Mouse (Mus musculus): Measurements from ENCODE around the gene Dnajc28.
A peak's percentile ranks its signal among the peaks of the same experiment; 100 is the strongest.

The Dnajc28 gene

GRCm38 (mm10) chr16:91632439-91632838 is 13.6 kb upstream of the Dnajc28 start:
- no peak for DNase-seq

DNA sequence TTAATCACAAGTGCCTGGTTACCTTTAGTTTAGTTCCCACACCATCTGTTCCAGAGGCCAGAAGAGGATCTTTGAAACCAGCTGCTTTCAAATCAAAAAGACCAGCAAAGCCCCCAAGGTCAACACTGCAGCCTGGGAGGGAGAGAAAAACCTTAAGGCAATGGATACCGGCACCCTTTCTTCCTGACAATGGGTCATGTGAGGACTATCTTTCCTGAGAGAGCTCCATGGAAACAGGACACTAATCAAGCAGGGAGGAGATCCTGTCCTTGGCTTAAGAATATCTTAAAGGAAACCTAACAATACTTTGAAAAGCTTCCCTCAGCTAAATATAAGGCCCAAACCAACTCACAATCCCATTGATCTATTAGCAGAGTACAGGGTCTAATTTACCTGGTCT is 11.8 kb upstream of the Dnajc28 start:
- no peak for DNase-seq

DNA sequence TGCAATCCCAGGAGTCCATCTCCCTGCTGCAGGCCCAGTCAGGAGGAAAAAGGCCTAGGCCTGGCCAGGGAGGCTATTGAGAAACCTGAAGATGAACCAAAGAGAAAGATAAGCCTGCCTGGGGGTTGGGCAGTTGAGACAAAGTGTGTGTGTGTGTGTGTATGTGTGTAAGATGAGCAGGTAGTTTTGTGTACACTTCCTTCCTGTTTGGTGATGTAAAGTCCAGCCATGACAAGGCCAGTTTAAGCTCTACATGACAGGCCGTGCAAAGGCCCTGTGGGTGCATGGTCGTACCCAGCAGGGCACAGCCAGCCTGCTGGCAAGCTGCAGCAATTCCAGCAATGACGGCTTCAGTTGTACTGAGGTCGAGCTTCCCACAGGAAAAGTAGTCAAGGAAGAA is 10.9 kb upstream of the Dnajc28 start:
- no peak for DNase-seq

GRCm38 (mm10) chr16:91628673-91629072 is 9.8 kb upstream of the Dnajc28 start:
- no peak for DNase-seq

DNA sequence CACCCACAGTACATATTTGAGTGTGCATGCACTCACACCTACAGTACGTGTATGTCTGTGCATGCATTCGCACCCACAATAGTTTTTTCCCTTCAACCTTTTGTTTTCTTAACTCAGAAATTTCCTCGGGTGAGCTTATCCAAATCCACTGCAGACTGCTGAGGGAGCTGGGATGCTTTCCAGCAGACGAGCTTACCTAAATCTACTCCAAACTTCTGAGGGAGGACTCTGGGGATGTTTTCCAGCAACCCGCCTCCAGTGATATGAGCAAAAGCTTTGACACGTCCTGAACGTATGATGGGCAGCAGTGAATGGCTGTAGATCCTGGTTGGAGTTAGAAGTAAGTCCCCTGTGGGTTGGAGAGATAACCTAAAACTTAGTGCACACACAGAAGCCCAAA is 9.0 kb upstream of the Dnajc28 start:
- no peak for DNase-seq

DNA sequence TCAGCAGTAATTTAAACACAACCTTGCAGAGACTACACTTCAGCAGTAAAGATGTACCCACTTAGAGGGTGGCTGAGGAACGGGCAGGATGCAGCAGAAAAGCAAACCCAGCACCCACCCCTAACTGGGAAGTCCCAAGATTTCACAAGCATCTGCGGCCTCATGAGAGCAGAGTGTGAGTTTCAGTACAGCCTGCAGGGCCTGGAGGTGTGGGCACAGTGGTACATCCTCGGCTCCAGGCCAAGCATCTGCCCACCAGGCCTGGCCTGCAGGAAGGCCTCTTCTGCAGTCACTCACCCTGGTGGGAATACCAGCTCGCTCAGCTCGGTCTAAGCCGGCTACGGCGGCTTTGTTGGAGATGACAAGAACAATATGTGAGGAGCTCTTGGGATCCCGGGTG is 4.2 kb upstream of the Dnajc28 start:
- DNase-seq: no peak

GRCm38 (mm10) chr16:91620991-91621390 is 2.2 kb upstream of the Dnajc28 start:
- DNase-seq: no peak

GRCm38 (mm10) chr16:91620185-91620584 is 1.4 kb upstream of the Dnajc28 start:
- DNase-seq: no peak

DNA sequence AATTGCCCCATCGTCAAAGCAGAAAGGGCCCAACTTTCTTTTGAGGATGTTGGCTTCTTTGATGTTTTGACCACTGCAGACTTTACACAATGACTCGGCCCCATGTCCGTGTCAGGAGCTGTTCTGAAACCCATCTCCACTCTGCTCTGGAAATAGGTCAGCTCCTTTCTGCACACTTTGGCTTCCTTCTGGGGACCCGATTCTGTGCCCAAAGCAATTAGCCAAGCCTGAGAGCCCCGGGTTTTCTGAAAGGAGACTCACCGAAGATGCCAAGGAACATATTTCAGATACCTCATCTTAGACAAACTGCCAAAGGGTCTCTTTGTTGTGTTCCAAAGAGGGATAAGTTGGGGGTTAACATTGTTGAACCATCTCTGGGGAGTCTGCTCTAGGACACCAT is 4.3 kb downstream of the Dnajc28 start:
- DNase-seq: no peak

GRCm38 (mm10) chr16:91612525-91612924 is 6.3 kb downstream of the Dnajc28 start:
- no peak for DNase-seq

GRCm38 (mm10) chr16:91611248-91611647 is 7.6 kb downstream of the Dnajc28 start:
- no peak for DNase-seq

- no peak for DNase-seq
Observed at GRCm38 (mm10) chr16:91609501-91610245, 9.2 kb downstream of the Dnajc28 start.

DNA sequence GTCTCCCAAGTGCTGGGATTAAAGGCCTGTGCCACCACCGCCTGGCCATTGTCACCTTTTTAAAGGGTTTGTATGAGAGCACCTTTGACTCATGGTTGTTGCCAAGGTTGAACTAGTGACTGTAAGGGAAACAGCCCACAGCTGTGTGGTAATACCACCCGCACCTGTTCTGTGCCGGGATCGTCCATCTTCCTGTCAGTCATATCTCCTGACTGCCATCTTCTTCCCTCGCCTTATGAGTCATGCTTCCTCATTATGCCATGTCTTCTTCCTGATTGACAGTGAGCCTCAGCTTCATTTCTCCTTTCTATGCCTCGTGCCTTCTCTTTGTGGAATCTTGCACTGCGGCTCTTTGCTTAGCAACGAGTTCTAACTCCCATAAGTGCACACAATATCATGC is 11.9 kb downstream of the Dnajc28 start:
- DNase-seq: no peak

GRCm38 (mm10) chr16:91605156-91605555 is 13.7 kb downstream of the Dnajc28 start:
- DNase-seq: no peak

DNA sequence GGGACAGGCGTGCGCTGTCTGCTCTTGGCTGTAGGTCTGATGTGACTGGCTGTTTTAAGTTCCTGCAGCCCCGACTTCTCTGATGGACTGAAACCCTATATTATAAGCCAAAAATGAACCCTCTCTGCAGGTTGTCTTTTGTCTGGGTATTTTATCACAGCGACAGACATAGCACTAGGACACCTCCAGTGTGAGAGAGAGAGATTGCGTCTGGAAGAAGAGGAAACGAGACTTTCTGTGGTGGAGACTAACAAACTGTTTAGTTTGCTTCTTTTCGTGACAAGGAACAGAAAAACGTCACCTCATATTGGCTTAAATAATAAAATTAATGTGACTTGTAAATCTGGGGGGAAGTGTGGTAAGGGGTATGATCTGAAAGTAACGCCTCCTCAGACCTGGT is 17.1 kb downstream of the Dnajc28 start:
- no peak for DNase-seq

- DNase-seq: no peak
Observed at GRCm38 (mm10) chr16:91601081-91601480, 17.7 kb downstream of the Dnajc28 start.

GRCm38 (mm10) chr16:91599242-91599641 is 19.6 kb downstream of the Dnajc28 start:
- no peak for DNase-seq

- peak; percentile 100 for DNase-seq
Observed at GRCm38 (mm10) chr16:91597672-91598010, 21.2 kb downstream of the Dnajc28 start, which contains the start of gene Tmem50b. Tmem50b (minus strand) TSS chr16:91597800.

DNA sequence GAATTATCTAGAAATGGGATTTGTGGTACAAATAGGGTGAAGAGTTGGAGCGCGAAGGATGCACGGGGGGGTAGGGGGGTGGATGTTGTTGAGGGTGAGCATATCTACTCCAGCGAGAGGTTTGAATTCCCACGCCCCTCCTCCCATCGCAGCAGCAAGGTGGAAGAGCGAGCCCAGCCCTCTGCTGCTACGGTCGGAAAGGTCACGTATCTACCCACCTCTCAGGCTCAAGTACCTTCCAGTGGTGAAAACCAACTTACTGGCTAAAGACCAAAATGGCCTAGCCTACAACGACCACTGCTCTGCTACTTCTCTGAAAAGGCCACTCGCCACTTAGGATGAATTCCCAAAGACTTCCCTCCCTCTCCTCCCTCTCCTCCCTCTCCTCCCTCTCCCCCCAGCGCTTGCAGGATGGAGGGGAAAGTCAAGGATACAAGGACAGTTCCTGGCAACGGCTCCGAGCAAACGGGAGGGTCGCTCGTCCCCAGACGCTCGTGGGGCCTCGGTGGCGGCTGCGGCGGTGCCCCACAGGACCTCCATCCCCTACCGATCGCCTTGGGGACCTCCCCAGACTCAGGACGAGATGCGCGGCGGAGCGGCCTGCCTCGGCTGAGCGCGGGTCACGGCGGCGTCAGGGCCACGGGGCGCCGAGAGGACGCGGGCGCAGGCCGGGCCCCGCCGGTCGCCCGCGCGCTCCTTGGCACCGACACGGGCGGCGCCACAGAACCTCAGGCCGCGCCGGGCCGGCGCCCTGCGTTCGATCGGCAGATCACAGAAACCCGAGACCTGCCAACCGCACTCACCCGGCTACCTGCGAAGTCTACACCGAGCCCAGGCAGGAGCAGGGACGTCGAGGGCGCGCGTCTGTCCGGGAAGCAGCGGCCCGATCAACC is 21.8 kb downstream of the Dnajc28 start:
- DNase-seq: no peak

DNA sequence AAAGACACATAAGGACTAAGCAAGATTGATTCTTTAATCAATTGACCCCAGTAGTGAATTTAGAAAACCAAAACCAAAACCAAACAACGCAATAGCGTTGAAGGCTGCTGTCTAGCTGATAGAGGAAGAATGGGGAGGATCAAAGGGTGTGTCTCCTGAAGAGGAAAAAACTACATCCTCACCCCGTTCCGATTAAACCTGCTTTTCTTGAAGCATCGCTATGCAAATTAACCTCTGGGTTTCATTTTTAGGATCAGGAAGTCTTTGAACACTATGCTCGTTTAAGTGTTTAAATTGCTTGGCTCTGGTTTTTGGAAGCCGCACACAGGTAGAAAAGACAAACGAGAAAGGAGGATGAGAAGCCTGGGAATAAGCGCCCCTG is 22.4 kb downstream of the Dnajc28 start:
- DNase-seq: no peak

DNA sequence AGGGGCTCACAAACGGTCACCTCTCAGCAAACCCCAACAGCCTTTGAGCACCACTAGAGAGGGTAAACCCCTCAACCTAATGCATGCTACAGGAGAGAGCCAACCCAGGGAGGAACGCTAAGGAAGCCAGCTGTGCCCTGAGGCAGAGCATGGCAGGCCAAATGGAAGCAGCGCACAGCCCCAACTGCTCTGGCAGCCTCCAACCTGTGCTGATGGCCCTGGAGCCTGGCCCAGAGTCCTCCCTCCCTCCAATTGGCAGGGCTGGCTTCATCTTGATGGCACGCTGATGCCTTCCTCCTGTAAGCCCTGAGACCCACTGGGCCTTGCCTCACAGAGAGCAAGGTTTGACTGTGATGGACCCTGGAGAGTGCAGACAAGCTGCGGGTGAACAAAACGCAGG is 23.8 kb downstream of the Dnajc28 start:
- no peak for DNase-seq

- DNase-seq: peak; percentile 38
Observed at GRCm38 (mm10) chr16:91593262-91593661, 25.6 kb downstream of the Dnajc28 start.

DNA sequence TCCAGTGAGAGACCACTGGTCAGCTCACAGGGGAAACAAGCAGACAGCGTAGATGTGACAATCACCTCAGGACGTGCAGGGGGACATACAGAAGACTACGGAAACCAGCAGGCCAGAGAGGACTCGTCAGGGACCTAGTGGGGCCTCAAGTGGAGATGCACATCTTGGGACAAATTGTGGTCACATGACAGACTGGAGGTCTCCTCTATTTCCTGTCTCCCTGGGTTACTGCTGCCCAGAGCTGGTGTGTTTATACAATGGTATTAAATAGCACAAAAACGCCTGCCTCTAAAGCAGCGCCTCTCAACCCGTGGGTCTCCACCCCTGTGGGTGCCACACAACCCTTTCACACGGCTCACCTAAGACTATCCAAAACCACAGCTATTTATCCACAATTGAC is 26.7 kb downstream of the Dnajc28 start:
- DNase-seq: no peak

GRCm38 (mm10) chr16:91588703-91589102 is 30.1 kb downstream of the Dnajc28 start:
- DNase-seq: no peak
